Mouse (Mus musculus) hindbrain, embryonic 11.5 days (tissue): ENCODE results near the gene Egfl6. TPM values are rescaled to one million over a fixed set of nuclear protein-coding genes. Genes with fewer than 3 reads are reported as not detected.

Experiments used
- ATAC-seq: fragments of 200-750 bp; cut with Nextera tagmentation; 2 replicates; pipeline ENCODE4 v1.8.0; 2017; ENCODE audit warnings: mild to moderate bottlenecking, moderate TSS enrichment, moderate library complexity; ENCODE audit not compliant: low FRiP score
- DNase-seq: peaks from one replicate; pipeline ENCODE4 v3.0.0-alpha.2; 2015; ENCODE audit warnings: low spot score
- H3K27ac ChIP-seq: fragments of 300-500 bp; sonication (generic); 2 replicates; pipeline ENCODE4 v1.5.1; 2014; ENCODE audit warnings: mild to moderate bottlenecking, low read depth, low read length
- H3K27me3 ChIP-seq: fragments of 300-500 bp; sonication (generic); 2 replicates; pipeline ENCODE4 v1.6.1; 2014; ENCODE audit warnings: mild to moderate bottlenecking, low read length, moderate library complexity, mixed read lengths; ENCODE audit not compliant: control insufficient read depth, insufficient read depth
- H3K36me3 ChIP-seq: fragments of 300-500 bp; sonication (generic); 2 replicates; pipeline ENCODE4 v1.6.1; 2014; ENCODE audit warnings: mild to moderate bottlenecking, low read length, moderate library complexity, mixed read lengths; ENCODE audit not compliant: control insufficient read depth, insufficient read depth
- H3K4me1 ChIP-seq: fragments of 300-500 bp; sonication (generic); replicated peaks from 2 replicates; pipeline ENCODE4 v1.6.1; 2014; ENCODE audit warnings: low read length, mixed read lengths; ENCODE audit not compliant: control insufficient read depth, insufficient read depth
- H3K4me2 ChIP-seq: fragments of 300-500 bp; sonication (generic); replicated peaks from 2 replicates; pipeline ENCODE4 v1.6.1; 2014; ENCODE audit warnings: mild to moderate bottlenecking, low read depth, low read length
- H3K4me3 ChIP-seq: fragments of 300-500 bp; sonication (generic); 2 replicates; pipeline ENCODE4 v1.5.1; 2014; ENCODE audit warnings: low read depth, low read length
- H3K9ac ChIP-seq: fragments of 300-500 bp; sonication (generic); 2 replicates; pipeline ENCODE4 v1.6.1; 2014; ENCODE audit warnings: low read depth, low read length
- H3K9me3 ChIP-seq: fragments of 300-500 bp; sonication (generic); 2 replicates; pipeline ENCODE4 v1.6.1; 2016; ENCODE audit warnings: low read length; ENCODE audit not compliant: control insufficient read depth
- WGBS: fragments of 180-500 bp; shearing (Covaris S2); extraction: QIAGEN DNeasy Blood & Tissue Kit; methylation state at CpG from one replicate; pipeline ENCODE4 v1.1.7; 2014; 5-methylcytosine and 5-hydroxymethylcytosine counted together
- polyA plus RNA-seq: library from polyadenylated mRNA; unstranded; fragments of >200 nt; fragmentation: Nextera tagmentation; extraction: Ambion mirVana; gene quantifications from 2 replicates; pipeline ENCODE4 v1.2.1, GENCODE M21; 2014

Egfl6 gene
- polyA plus RNA-seq, 1 experiment from 2014 or later = 13.8 TPM

DNA sequence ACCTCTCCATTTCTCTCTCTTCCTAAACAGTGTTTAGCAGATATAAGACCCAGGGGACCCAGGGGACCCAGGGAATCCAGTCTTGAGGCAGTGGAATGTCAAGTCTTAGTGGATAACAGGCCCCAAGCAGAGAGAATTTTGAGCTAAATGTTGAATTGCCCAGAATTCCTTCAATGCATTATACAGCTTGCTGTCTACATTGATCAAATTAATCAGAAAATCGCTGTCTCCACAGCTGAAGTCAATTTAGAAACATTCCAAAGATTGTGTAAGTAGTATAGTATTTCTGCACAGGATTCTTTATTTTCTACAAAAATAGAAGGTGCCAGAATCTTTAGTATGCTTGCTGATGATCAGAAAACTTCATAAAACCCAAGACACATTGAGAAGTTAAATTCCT lies 9.4 kb downstream of the Egfl6 start:
- WGBS = 82% methylated on average over 1 of the region's 1 CpGs
- no peak for DNase-seq
- no peaks in the 10 kb centered on the region for H3K4me1 ChIP-seq

GRCm38 (mm10) chrX:166565983-166566382 lies 19.5 kb downstream of the Egfl6 start:
- ATAC-seq (no peak), DNase-seq (no peak)
- no peaks in the 10 kb centered on the region; the same call in 1 of the 2 replicates for H3K27me3 ChIP-seq
- H3K27ac ChIP-seq = no peak overlapping the region
- no peak overlapping the region for H3K9ac ChIP-seq
- no peak overlapping the region for H3K4me2 ChIP-seq
- H3K4me3 ChIP-seq = no peak overlapping the region
- H3K9me3 ChIP-seq = no peaks in the 10 kb centered on the region
- H3K4me1 ChIP-seq = no peaks in the 10 kb centered on the region
- no peaks in the 10 kb centered on the region for H3K36me3 ChIP-seq
- WGBS = 92% methylated on average over 6 of the region's 6 CpGs

More for the DNA sequence above, 9.4 kb downstream of the Egfl6 start:
- Histone ChIP-seq H3K9me3 (no peaks in the 10 kb centered on the region), H3K4me2 (no peak overlapping the region), H3K27ac (no peak overlapping the region), H3K27me3 (no peaks in the 10 kb centered on the region), H3K4me3 (no peak overlapping the region), H3K9ac (no peak overlapping the region), H3K36me3 (no peaks in the 10 kb centered on the region)
- no peak for ATAC-seq

- H3K27me3 ChIP-seq = no peaks in the 10 kb centered on the region; the same call in 1 of the 2 replicates
- H3K27ac ChIP-seq = no peak overlapping the region
- ATAC-seq (no peak), DNase-seq (no peak)
- WGBS = 68% methylated on average over 5 of the region's 5 CpGs
- no peaks in the 10 kb centered on the region for H3K9me3 ChIP-seq
- no peak overlapping the region for H3K9ac ChIP-seq
- H3K4me3 ChIP-seq = no peak overlapping the region
- H3K36me3 ChIP-seq = no peaks in the 10 kb centered on the region
- H3K4me1 ChIP-seq = no peaks in the 10 kb centered on the region
- H3K4me2 ChIP-seq = no peak overlapping the region
Observed at GRCm38 (mm10) chrX:166565401-166565800, 20.1 kb downstream of the Egfl6 start.

- Histone ChIP-seq H3K27me3 (no peaks in the 10 kb centered on the region; the same call in 1 of the 2 replicates), H3K4me2 (no peak overlapping the region), H3K9ac (no peak overlapping the region), H3K36me3 (no peaks in the 10 kb centered on the region), H3K9me3 (no peaks in the 10 kb centered on the region), H3K4me1 (no peaks in the 10 kb centered on the region), H3K27ac (no peak overlapping the region), H3K4me3 (no peak overlapping the region)
- no peak for ATAC-seq
- no peak for DNase-seq
- WGBS = 72% methylated on average over 5 of the region's 5 CpGs
Observed at GRCm38 (mm10) chrX:166564900-166565299, 20.6 kb downstream of the Egfl6 start.

- Histone ChIP-seq H3K27ac (no peak overlapping the region), H3K4me3 (no peak overlapping the region), H3K27me3 (no peaks in the 10 kb centered on the region; the same call in 1 of the 2 replicates), H3K4me2 (no peak overlapping the region), H3K4me1 (no peaks in the 10 kb centered on the region), H3K9me3 (no peaks in the 10 kb centered on the region), H3K9ac (no peak overlapping the region), H3K36me3 (no peaks in the 10 kb centered on the region)
- WGBS = 100% methylated on average over 2 of the region's 3 CpGs
- ATAC-seq (no peak), DNase-seq (no peak)
Observed at GRCm38 (mm10) chrX:166559333-166559732, 26.2 kb downstream of the Egfl6 start.

DNA sequence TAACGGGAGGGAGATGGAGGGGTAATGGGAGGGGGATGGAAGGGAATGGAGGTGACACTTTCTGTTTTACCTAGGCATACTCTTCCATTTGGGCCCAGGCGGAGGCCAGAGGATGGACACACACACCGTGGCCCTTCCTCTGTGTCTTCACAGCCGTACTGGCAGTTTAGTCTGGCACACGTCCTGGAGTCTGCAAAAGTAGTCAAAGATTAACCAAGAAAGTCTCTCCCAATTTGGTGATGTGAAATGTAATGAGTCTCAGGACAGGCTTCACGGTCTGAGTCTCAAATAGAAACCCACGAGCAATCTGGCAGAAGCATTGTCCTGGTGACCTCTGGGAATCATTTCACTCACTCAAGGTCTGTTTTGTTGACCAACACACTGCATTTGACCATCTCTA lies 33.2 kb downstream of the Egfl6 start:
- no peaks in the 10 kb centered on the region; the same call in 1 of the 2 replicates for H3K27me3 ChIP-seq
- 84% methylated on average over 7 of the region's 7 CpGs for WGBS

GRCm38 (mm10) chrX:166546495-166546894 lies 39.0 kb downstream of the Egfl6 start:
- 73% methylated on average over 2 of the region's 2 CpGs for WGBS
- H3K27me3 ChIP-seq = no peaks in the 10 kb centered on the region; the same call in 1 of the 2 replicates

More for the DNA sequence above, 33.2 kb downstream of the Egfl6 start:
- no peak for DNase-seq
- no peak for ATAC-seq
- Histone ChIP-seq H3K4me3 (no peak overlapping the region), H3K4me2 (no peak overlapping the region), H3K9me3 (no peaks in the 10 kb centered on the region), H3K36me3 (no peaks in the 10 kb centered on the region), H3K4me1 (no peaks in the 10 kb centered on the region), H3K27ac (no peak overlapping the region), H3K9ac (no peak overlapping the region)

DNA sequence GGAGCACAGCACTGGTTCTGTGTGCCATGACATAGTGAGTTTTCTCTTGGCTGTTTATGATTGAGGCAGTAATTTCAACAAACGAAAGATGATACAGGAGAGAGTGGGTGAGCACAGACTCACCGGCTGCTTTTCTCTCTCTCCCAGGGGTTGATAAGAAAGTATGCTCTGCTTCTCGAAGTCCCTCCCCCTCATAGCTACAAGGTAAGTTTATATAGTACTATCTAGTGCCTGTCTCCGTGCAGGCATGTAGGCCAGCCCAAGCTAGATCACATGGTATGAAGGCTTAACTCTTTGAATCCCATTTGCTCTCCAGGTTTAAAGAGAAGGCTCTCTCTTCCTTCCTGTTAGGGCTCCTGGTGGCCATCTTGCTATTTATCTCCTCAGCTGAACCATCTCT lies 50.4 kb downstream of the Egfl6 start:
- H3K4me3 ChIP-seq = no peak overlapping the region
- H3K4me1 ChIP-seq = no peaks in the 10 kb centered on the region
- no peaks in the 10 kb centered on the region for H3K9me3 ChIP-seq
- H3K9ac ChIP-seq = no peak overlapping the region
- WGBS = 70% methylated on average over 4 of the region's 4 CpGs
- no peaks in the 10 kb centered on the region for H3K36me3 ChIP-seq
- no peaks in the 10 kb centered on the region; the same call in 1 of the 2 replicates for H3K27me3 ChIP-seq
- H3K4me2 ChIP-seq = no peak overlapping the region
- no peak for DNase-seq
- ATAC-seq = no peak
- H3K27ac ChIP-seq = no peak overlapping the region

More at GRCm38 (mm10) chrX:166546495-166546894, 39.0 kb downstream of the Egfl6 start:
- Histone ChIP-seq H3K36me3 (no peaks in the 10 kb centered on the region), H3K27ac (no peak overlapping the region), H3K4me2 (no peak overlapping the region), H3K4me3 (no peak overlapping the region), H3K9me3 (no peaks in the 10 kb centered on the region), H3K4me1 (no peaks in the 10 kb centered on the region), H3K9ac (no peak overlapping the region)
- no peak for ATAC-seq
- no peak for DNase-seq

DNA sequence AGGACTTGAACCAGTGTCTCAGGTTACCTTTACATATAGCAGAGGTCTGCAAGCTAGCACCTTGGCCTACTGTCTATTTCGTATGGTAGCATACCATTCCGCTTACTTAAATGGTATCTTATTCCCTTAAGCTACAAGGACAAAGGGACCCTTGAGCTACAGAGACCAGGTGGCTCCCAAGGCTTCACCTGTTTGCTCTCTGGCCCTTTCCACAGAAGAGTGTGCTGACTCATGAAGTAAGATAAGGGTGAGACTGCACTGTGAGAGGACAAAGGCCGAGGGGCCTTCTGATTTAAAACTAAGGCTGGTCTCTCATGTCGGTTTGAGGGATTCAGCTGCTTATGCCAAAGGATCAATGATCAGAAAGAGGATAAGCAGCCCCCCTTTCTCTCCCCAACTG lies 52.1 kb downstream of the Egfl6 start:
- no peaks in the 10 kb centered on the region; the same call in 1 of the 2 replicates for H3K27me3 ChIP-seq
- DNase-seq (no peak), ATAC-seq (no peak)
- 85% methylated on average over 4 of the region's 4 CpGs for WGBS
- H3K4me3 ChIP-seq = no peak overlapping the region
- H3K4me1 ChIP-seq = no peaks in the 10 kb centered on the region
- H3K9me3 ChIP-seq = no peaks in the 10 kb centered on the region
- H3K36me3 ChIP-seq = no peaks in the 10 kb centered on the region
- H3K27ac ChIP-seq = no peak overlapping the region
- no peak overlapping the region for H3K9ac ChIP-seq
- no peak overlapping the region for H3K4me2 ChIP-seq
